Mouse (Mus musculus): ENCODE measurements around the gene Fis1. TPM values are rescaled to one million over a fixed set of nuclear protein-coding genes. Genes with fewer than 3 reads are reported as not detected.

The Fis1 gene
- polyA plus RNA-seq, 1 experiment: 283 TPM

DNA sequence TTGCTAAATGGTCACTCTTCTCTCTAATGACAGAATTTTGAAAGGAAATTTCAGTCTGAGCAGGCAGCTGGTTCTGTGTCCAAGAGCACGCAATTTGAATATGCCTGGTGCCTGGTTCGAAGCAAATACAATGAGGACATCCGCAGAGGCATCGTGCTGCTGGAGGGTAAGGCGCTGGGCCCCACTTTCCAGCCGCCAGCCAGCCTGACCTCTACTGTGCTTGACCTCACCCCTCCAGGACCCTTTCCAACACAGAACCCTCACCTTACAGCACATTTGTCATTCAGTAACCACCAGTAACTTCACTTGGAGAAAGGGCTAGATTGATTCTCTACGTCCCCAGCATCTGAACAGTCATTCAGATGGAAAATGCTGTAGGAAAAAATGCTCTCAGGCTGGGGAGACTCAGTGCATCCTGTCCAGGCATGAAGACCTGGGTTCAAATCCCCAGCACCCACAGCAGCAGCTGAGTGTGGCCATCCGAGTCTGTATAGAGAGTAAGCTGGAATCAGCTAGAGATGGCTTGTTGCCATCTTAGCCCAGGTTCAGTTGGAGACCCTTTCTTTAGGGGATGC, 10.0 kb downstream of the Fis1 start:
- Histone ChIP-seq H3K4me2 (ENCODE audit: low read depth) (peak overlapping the region; percentile 90), H3ac (ENCODE audit: control insufficient read depth, insufficient read length) (no peak overlapping the region), H3K79me2 (ENCODE audit: control insufficient read depth, insufficient read depth) (no peaks in the 10 kb centered on the region), H3K27me3 (ENCODE audit: control insufficient read depth, insufficient read depth, insufficient read length) (no peaks in the 10 kb centered on the region), H3K36me3 (ENCODE audit: control insufficient read depth, insufficient read depth) (no peaks in the 10 kb centered on the region), H3K4me3 (peak overlapping the region; percentile 62)
- TF ChIP-seq TCF12 (IDR thresholded peaks at IDR 0.05; ENCODE audit: insufficient read depth, poor library complexity, severe bottlenecking): no peak
- no peak for TF ChIP-seq USF1 (IDR thresholded peaks at IDR 0.05; ENCODE audit: low read depth)
- no peak for TF ChIP-seq POLR2AphosphoS2 (IDR thresholded peaks at IDR 0.05; ENCODE audit: insufficient read length, low read depth)
- TF ChIP-seq MYOD1 (IDR thresholded peaks at IDR 0.05; ENCODE audit: control insufficient read depth in 1 of 3, insufficient read length in 2 of 3, low read depth in 2 of 3): no peak
- no peak for TF ChIP-seq CEBPB (IDR thresholded peaks at IDR 0.05; ENCODE audit: insufficient read depth, poor library complexity, severe bottlenecking)
- TF ChIP-seq TCF3 (IDR thresholded peaks at IDR 0.05; ENCODE audit: insufficient read length, low read depth): no peak
- no peak for TF ChIP-seq E2F4 (IDR thresholded peaks at IDR 0.05; ENCODE audit: insufficient read depth)
- no peak for TF ChIP-seq MAX (IDR thresholded peaks at IDR 0.05; ENCODE audit: low read depth)
- TF ChIP-seq MYOG (IDR thresholded peaks at IDR 0.05; ENCODE audit: control insufficient read depth in 1 of 3, insufficient read depth in 1 of 3, insufficient read length in 2 of 3, low read depth in 2 of 3): no peak
- no peak for TF ChIP-seq REST (IDR thresholded peaks at IDR 0.05; ENCODE audit: insufficient read depth, insufficient read length)
- no peak for TF ChIP-seq SRF (IDR thresholded peaks at IDR 0.05; ENCODE audit: control insufficient read depth, insufficient read length, low read depth)
- TF ChIP-seq POLR2A (IDR thresholded peaks at IDR 0.05; ENCODE audit: insufficient read length, low read depth): no peak

DNA sequence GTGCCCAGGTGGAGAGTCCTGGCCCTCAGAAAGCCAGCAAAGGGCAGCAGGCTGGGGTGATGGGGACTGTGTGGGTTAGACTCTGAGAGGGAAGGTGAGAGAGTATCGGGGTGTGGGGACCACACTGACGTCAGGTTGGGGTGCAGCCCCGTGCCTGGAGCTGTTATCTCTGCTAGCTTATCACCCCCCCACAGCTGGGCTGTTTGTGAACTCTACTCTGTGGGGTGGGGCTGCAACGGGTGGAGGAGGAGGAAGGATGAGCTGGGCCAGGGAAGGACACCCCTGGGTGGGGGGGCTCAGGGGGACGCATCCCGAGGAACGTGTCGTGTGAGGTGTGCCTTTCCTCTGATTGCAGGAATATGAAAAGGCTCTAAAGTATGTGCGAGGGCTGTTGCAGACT, 12.1 kb downstream of the Fis1 start:
- Histone ChIP-seq H3K4me2 (ENCODE audit: low read depth) (no peak overlapping the region), H3K79me2 (ENCODE audit: control insufficient read depth, insufficient read depth) (no peaks in the 10 kb centered on the region), H3ac (ENCODE audit: control insufficient read depth, insufficient read length) (no peak overlapping the region), H3K36me3 (ENCODE audit: control insufficient read depth, insufficient read depth) (no peaks in the 10 kb centered on the region), H3K4me3 (no peak overlapping the region), H3K27me3 (ENCODE audit: control insufficient read depth, insufficient read depth, insufficient read length) (no peaks in the 10 kb centered on the region)
- TF ChIP-seq SRF (IDR thresholded peaks at IDR 0.05; ENCODE audit: control insufficient read depth, insufficient read length, low read depth): no peak
- no peak for TF ChIP-seq CEBPB (IDR thresholded peaks at IDR 0.05; ENCODE audit: insufficient read depth, poor library complexity, severe bottlenecking)
- TF ChIP-seq MYOD1 (IDR thresholded peaks at IDR 0.05; ENCODE audit: control insufficient read depth in 1 of 3, insufficient read length in 2 of 3, low read depth in 2 of 3): no peak
- TF ChIP-seq E2F4 (IDR thresholded peaks at IDR 0.05; ENCODE audit: insufficient read depth): no peak
- no peak for TF ChIP-seq TCF3 (IDR thresholded peaks at IDR 0.05; ENCODE audit: insufficient read length, low read depth)
- TF ChIP-seq REST (IDR thresholded peaks at IDR 0.05; ENCODE audit: insufficient read depth, insufficient read length): no peak
- no peak for TF ChIP-seq POLR2AphosphoS2 (IDR thresholded peaks at IDR 0.05; ENCODE audit: insufficient read length, low read depth)
- TF ChIP-seq POLR2A (IDR thresholded peaks at IDR 0.05; ENCODE audit: insufficient read length, low read depth): no peak
- no peak for TF ChIP-seq USF1 (IDR thresholded peaks at IDR 0.05; ENCODE audit: low read depth)
- TF ChIP-seq MAX (IDR thresholded peaks at IDR 0.05; ENCODE audit: low read depth): no peak

DNA sequence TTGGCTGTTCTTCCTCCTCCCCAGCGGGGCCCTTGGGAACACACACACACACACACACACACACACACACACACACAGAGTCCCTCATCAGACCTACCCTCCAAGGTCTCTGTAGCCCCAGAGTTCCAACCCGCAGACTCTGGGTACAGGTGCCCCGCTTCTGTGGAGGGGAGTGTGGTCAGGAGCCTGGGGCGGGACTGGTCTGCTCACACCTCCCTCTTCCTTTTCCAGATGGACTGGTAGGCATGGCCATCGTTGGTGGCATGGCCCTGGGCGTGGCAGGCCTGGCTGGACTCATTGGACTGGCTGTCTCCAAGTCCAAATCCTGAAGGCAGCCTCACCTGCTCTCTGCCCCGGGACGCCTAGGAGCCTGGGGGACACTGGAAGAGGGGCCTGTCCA, 12.6 kb downstream of the Fis1 start:
- Histone ChIP-seq H3K79me2 (ENCODE audit: control insufficient read depth, insufficient read depth) (no peaks in the 10 kb centered on the region), H3K27me3 (ENCODE audit: control insufficient read depth, insufficient read depth, insufficient read length) (no peaks in the 10 kb centered on the region), H3K4me3 (no peak overlapping the region), H3ac (ENCODE audit: control insufficient read depth, insufficient read length) (no peak overlapping the region), H3K4me2 (ENCODE audit: low read depth) (no peak overlapping the region), H3K36me3 (ENCODE audit: control insufficient read depth, insufficient read depth) (no peaks in the 10 kb centered on the region)
- no peak for TF ChIP-seq REST (IDR thresholded peaks at IDR 0.05; ENCODE audit: insufficient read depth, insufficient read length)
- no peak for TF ChIP-seq MYOD1 (IDR thresholded peaks at IDR 0.05; ENCODE audit: control insufficient read depth in 1 of 3, insufficient read length in 2 of 3, low read depth in 2 of 3)
- TF ChIP-seq SRF (IDR thresholded peaks at IDR 0.05; ENCODE audit: control insufficient read depth, insufficient read length, low read depth): no peak
- no peak for TF ChIP-seq E2F4 (IDR thresholded peaks at IDR 0.05; ENCODE audit: insufficient read depth)
- TF ChIP-seq TCF12 (IDR thresholded peaks at IDR 0.05; ENCODE audit: insufficient read depth, poor library complexity, severe bottlenecking): no peak

DNA sequence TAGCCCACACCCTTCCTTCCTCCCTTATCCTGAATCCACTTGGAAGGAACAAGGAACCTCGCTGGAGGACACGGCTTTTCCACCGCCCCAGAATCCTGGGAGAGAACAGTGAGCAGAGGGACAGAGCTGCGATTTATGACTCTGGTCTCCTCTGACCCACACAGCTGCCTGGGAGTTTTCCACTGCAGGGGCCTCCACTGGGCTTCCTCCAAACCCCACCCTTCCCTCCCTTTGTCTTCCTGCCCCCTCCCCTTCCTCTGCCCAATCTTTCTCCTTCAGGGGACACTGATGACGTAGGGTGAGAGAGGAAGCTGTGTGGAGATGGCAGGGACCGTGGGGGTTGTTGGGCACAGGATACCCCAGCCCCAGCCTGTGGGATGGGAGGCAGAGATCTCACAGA, 13.3 kb downstream of the Fis1 start, which contains the start of gene Cldn15:
Gene Cldn15, plus strand, starts transcription at position 286 of the 400 bp plus-strand sequence.
- no peak within 1 kb of the TSS for H3K4me2 ChIP-seq (ENCODE audit: low read depth)
- H3K27me3 ChIP-seq (ENCODE audit: control insufficient read depth, insufficient read depth, insufficient read length): no peaks in the 10 kb centered on the region
- TF ChIP-seq MYOD1 (IDR thresholded peaks at IDR 0.05; ENCODE audit: control insufficient read depth in 1 of 3, insufficient read length in 2 of 3, low read depth in 2 of 3) (no peak), SRF (IDR thresholded peaks at IDR 0.05; ENCODE audit: control insufficient read depth, insufficient read length, low read depth) (no peak), TCF12 (IDR thresholded peaks at IDR 0.05; ENCODE audit: insufficient read depth, poor library complexity, severe bottlenecking) (no peak), TCF3 (IDR thresholded peaks at IDR 0.05; ENCODE audit: insufficient read length, low read depth) (no peak), POLR2AphosphoS2 (IDR thresholded peaks at IDR 0.05; ENCODE audit: insufficient read length, low read depth) (peak; percentile 32), E2F4 (IDR thresholded peaks at IDR 0.05; ENCODE audit: insufficient read depth) (no peak), POLR2A (IDR thresholded peaks at IDR 0.05; ENCODE audit: insufficient read length, low read depth) (no peak), USF1 (IDR thresholded peaks at IDR 0.05; ENCODE audit: low read depth) (no peak)
- H3K36me3 ChIP-seq (ENCODE audit: control insufficient read depth, insufficient read depth): no peaks in the 10 kb centered on the region
- H3K79me2 ChIP-seq (ENCODE audit: control insufficient read depth, insufficient read depth): no peaks in the 10 kb centered on the region
- no peak within 1 kb of the TSS for H3ac ChIP-seq (ENCODE audit: control insufficient read depth, insufficient read length)
- H3K4me3 ChIP-seq: no peak within 1 kb of the TSS

DNA sequence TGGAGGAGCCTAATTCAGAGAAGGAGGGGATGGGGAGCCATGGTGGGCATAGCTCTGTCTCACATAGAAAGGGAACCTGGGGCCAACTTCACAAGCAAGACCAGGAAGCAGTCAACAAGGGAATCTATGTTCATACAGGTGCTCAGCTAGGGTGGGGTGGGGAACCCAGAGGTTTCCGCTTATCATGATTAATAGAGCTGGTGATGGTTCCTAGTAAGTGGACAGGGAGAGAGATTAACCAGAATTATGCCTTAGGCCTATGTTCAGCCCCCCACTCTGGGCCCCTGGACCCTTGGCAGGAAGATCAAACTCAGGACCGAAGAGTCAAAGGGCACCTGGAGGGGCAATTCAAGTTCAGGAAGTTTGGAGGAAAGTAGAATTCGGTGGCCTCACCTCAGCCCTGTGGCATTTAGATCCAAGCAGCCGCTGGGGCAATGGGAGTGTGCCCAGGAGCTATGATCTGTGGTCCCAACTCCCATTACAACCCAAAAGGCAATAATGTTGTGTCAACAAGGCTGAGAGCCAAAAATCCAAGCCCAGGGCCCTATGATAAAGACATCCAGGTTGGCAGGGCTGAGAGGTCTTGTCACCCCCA, 13.9 kb downstream of the Fis1 start:
- Histone ChIP-seq H3K79me2 (ENCODE audit: control insufficient read depth, insufficient read depth) (no peaks in the 10 kb centered on the region), H3K27me3 (ENCODE audit: control insufficient read depth, insufficient read depth, insufficient read length) (no peaks in the 10 kb centered on the region), H3K4me2 (ENCODE audit: low read depth) (no peak overlapping the region), H3K36me3 (ENCODE audit: control insufficient read depth, insufficient read depth) (no peaks in the 10 kb centered on the region), H3ac (ENCODE audit: control insufficient read depth, insufficient read length) (no peak overlapping the region), H3K4me3 (no peak overlapping the region)
- no peak for TF ChIP-seq REST (IDR thresholded peaks at IDR 0.05; ENCODE audit: insufficient read depth, insufficient read length)
- peak; percentile 15 for TF ChIP-seq POLR2AphosphoS2 (IDR thresholded peaks at IDR 0.05; ENCODE audit: insufficient read length, low read depth)
- TF ChIP-seq SRF (IDR thresholded peaks at IDR 0.05; ENCODE audit: control insufficient read depth, insufficient read length, low read depth): no peak
- no peak for TF ChIP-seq TCF12 (IDR thresholded peaks at IDR 0.05; ENCODE audit: insufficient read depth, poor library complexity, severe bottlenecking)
- no peak for TF ChIP-seq TCF3 (IDR thresholded peaks at IDR 0.05; ENCODE audit: insufficient read length, low read depth)
- TF ChIP-seq CEBPB (IDR thresholded peaks at IDR 0.05; ENCODE audit: insufficient read depth, poor library complexity, severe bottlenecking): no peak
